In the genomic region with DNA sequence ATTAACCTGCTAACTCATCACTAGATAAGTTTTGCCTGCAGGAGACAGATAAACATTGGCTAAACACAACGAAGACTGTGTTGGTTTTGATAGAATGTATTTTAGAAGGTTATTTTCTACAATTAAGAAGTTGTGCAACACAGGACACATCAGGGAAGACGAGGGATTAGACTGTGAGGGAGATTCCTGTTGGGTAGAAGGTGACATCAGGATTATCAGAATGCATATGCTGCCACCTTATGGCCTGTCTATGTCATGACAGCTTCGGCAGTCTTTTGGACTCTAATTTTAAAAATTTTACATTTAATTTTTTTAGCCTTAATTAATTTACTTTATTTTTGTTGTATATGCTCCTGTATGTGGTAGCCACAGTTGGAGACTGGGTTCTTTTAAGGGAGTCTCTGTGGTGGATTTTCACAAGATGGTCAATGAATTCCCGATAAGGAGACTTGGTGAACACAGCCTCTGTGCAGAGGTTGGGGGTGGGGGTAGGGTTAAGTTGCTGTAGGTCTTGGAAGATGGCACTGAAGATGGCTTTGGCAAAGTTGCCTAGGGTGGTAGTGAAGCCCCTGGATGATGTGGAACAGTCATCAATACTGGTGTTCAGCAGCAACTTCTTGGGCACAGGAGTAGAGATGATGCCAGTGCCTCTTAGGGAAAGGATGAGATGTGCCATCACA, we compare ENCODE assay signal across 10 mouse cellular contexts. TPM values are rescaled to one million over a fixed set of nuclear protein-coding genes. Genes with fewer than 3 reads are reported as not detected.
A peak's percentile ranks its signal among the peaks of the same experiment; 100 is the strongest.
DNase-seq lines count a peak whose midpoint lies in the region; ATAC-seq and TF ChIP-seq lines count a peak whose summit lies in the region.
"Had no signal": no experiment of that assay in that cellular context is flagged by ENCODE, and none has a peak within 500 bp of the region (broad histone marks: within the 10 kb centered on the region; RNA-seq: fewer than 3 reads in every experiment).

No protein-coding gene starts in this region.

- H3K4me1 ChIP-seq in heart, adult 2 months (ENCODE audit: control insufficient read depth, insufficient read depth, low read length), result no peaks in the 10 kb centered on the region
- no peaks in the 10 kb centered on the region for H3K4me1 ChIP-seq in heart, embryonic 12.5 days (replicated peaks)
- H3K4me1 ChIP-seq in forebrain, embryonic 14.5 days (ENCODE audit: control insufficient read depth, insufficient read depth, low read length), result no peaks in the 10 kb centered on the region
- H3K4me1 ChIP-seq in midbrain, embryonic 14.5 days (ENCODE audit: control insufficient read depth, insufficient read depth, low read length), result no peaks in the 10 kb centered on the region
- H3K4me1 ChIP-seq: limb, embryonic 12.5 days had no signal

- DNase-seq in heart, adult 2 months, result no peak
- DNase-seq in ZHBTc4 (ENCODE audit: low read depth, low spot score), result peak; percentile 34
- peak; percentile 61 for DNase-seq in forebrain, embryonic 14.5 days (ENCODE audit: low spot score)
- DNase-seq in kidney, postnatal 4 days, result peak; percentile 39 to 45
- peak; percentile 73 for DNase-seq in midbrain, embryonic 14.5 days
- DNase-seq in testis, postnatal 14 days (ENCODE audit: low spot score), result no peak

- no peak for TF ChIP-seq EP300 in heart, adult 2 months (IDR thresholded peaks at IDR 0.05; ENCODE audit: insufficient read depth, low read depth, low read length)

- no peak overlapping the region for H3K4me2 ChIP-seq in heart, embryonic 12.5 days
- no peak overlapping the region for H3K4me2 ChIP-seq in forebrain, embryonic 14.5 days (ENCODE audit: low read length)
- H3K4me2 ChIP-seq in midbrain, embryonic 14.5 days (ENCODE audit: low read length), result no peak overlapping the region
- H3K4me2 ChIP-seq: limb, embryonic 12.5 days had no signal

- no peak for ATAC-seq in heart, embryonic 12.5 days (ENCODE audit: insufficient number of reproducible peaks, low FRiP score)
- no peak for ATAC-seq in forebrain, embryonic 14.5 days
- ATAC-seq in midbrain, embryonic 14.5 days (ENCODE audit: low FRiP score, low TSS enrichment), result peak; percentile 58; the same call in 1 of the 2 replicates

- H3K4me3 ChIP-seq in heart, adult 2 months, result no peak overlapping the region
- no peak overlapping the region for H3K4me3 ChIP-seq in heart, embryonic 12.5 days
- no peak overlapping the region for H3K4me3 ChIP-seq in C2C12 (ENCODE audit: insufficient read depth, poor library complexity, severe bottlenecking)
- H3K4me3 ChIP-seq in forebrain, embryonic 14.5 days (ENCODE audit: low read depth, low read length), result no peak overlapping the region
- H3K4me3 ChIP-seq in midbrain, embryonic 14.5 days (replicated peaks; ENCODE audit: low read depth, low read length), result no peak overlapping the region
- H3K4me3 ChIP-seq: limb, embryonic 12.5 days had no signal

- no peaks in the 10 kb centered on the region for H3K79me3 ChIP-seq in C2C12 (ENCODE audit: low read depth)

- no peaks in the 10 kb centered on the region for H3K36me3 ChIP-seq in heart, adult 2 months (ENCODE audit: control insufficient read depth, insufficient read depth, low read length)
- H3K36me3 ChIP-seq in heart, embryonic 12.5 days, result no peaks in the 10 kb centered on the region
- H3K36me3 ChIP-seq in C2C12 (ENCODE audit: control insufficient read depth, insufficient read depth), result no peaks in the 10 kb centered on the region
- H3K36me3 ChIP-seq in forebrain, embryonic 14.5 days (ENCODE audit: control insufficient read depth, insufficient read depth, low read length), result no peaks in the 10 kb centered on the region
- no peaks in the 10 kb centered on the region for H3K36me3 ChIP-seq in midbrain, embryonic 14.5 days (ENCODE audit: control insufficient read depth, insufficient read depth, low read length)
- H3K36me3 ChIP-seq: limb, embryonic 12.5 days had no signal

- peak; percentile 88 for TF ChIP-seq CTCF in heart, adult 2 months (IDR thresholded peaks at IDR 0.05)
- peak; percentile 9 for TF ChIP-seq CTCF in C2C12 (IDR thresholded peaks at IDR 0.05; ENCODE audit: control insufficient read depth, insufficient read depth, insufficient read length)

- no peaks in the 10 kb centered on the region for H3K9me3 ChIP-seq in heart, embryonic 12.5 days (replicated peaks)
- H3K9me3 ChIP-seq in forebrain, embryonic 14.5 days (replicated peaks; ENCODE audit: control insufficient read depth, low read length), result no peaks in the 10 kb centered on the region
- no peaks in the 10 kb centered on the region for H3K9me3 ChIP-seq in midbrain, embryonic 14.5 days (ENCODE audit: control insufficient read depth, low read length)
- H3K9me3 ChIP-seq: limb, embryonic 12.5 days had no signal

- no peaks in the 10 kb centered on the region for H3K27me3 ChIP-seq in heart, adult 2 months (ENCODE audit: control insufficient read depth, insufficient read depth, low read length)
- 0 out of 2 replicates have a peak, but pooled peaks cover 4% of the 10 kb centered on the region for H3K27me3 ChIP-seq in heart, embryonic 12.5 days (replicated peaks)
- H3K27me3 ChIP-seq in C2C12 (ENCODE audit: control insufficient read depth, insufficient read depth, insufficient read length), result peaks cover 3% of the 10 kb centered on the region
- no peaks in the 10 kb centered on the region for H3K27me3 ChIP-seq in forebrain, embryonic 14.5 days (replicated peaks; ENCODE audit: control insufficient read depth, insufficient read depth, low read length)
- H3K27me3 ChIP-seq in midbrain, embryonic 14.5 days (ENCODE audit: control insufficient read depth, insufficient read depth, low read length), result no peaks in the 10 kb centered on the region
- H3K27me3 ChIP-seq: limb, embryonic 12.5 days had no signal

- intact Hi-C loops in heart, adult 2 months (cut with DNase I), result loop anchor here (1.0 to 5.0 kb wide), 2 partner anchors 51 to 126 kb away; no protein-coding TSS in a partner anchor

- no peak overlapping the region for H3K27ac ChIP-seq in heart, adult 2 months
- H3K27ac ChIP-seq in heart, embryonic 12.5 days (ENCODE audit: poor library complexity, severe bottlenecking), result no peak overlapping the region
- H3K27ac ChIP-seq in forebrain, embryonic 14.5 days (ENCODE audit: low read depth, low read length), result no peak overlapping the region
- H3K27ac ChIP-seq in midbrain, embryonic 14.5 days (replicated peaks; ENCODE audit: low read depth, low read length), result no peak overlapping the region
- H3K27ac ChIP-seq: limb, embryonic 12.5 days had no signal

- TF ChIP-seq POLR2A in heart, adult 2 months (IDR thresholded peaks at IDR 0.05; ENCODE audit: insufficient read depth, low read depth, low read length), result no peak

- no peak overlapping the region for H3K9ac ChIP-seq in heart, adult 2 months (ENCODE audit: low read depth, low read length)
- no peak overlapping the region for H3K9ac ChIP-seq in heart, embryonic 12.5 days
- no peak overlapping the region for H3K9ac ChIP-seq in forebrain, embryonic 14.5 days (ENCODE audit: low read length)
- no peak overlapping the region for H3K9ac ChIP-seq in midbrain, embryonic 14.5 days (replicated peaks; ENCODE audit: low read length)
- H3K9ac ChIP-seq: limb, embryonic 12.5 days had no signal

- no peaks in the 10 kb centered on the region for H3K79me2 ChIP-seq in heart, adult 2 months (replicated peaks; ENCODE audit: control insufficient read depth, insufficient read depth, low read length)
- H3K79me2 ChIP-seq in C2C12 (ENCODE audit: control insufficient read depth, insufficient read depth), result no peaks in the 10 kb centered on the region

- no peak overlapping the region for H3ac ChIP-seq in C2C12 (ENCODE audit: control insufficient read depth, insufficient read length, low read depth)

- WGBS in heart, adult 2 months, result 20% methylated on average over 4 of the region's 4 CpGs
- WGBS in heart, embryonic 12.5 days, result 26% methylated on average over 4 of the region's 4 CpGs
- 24% methylated on average over 4 of the region's 4 CpGs for WGBS in forebrain, embryonic 14.5 days
- 28% methylated on average over 4 of the region's 4 CpGs for WGBS in midbrain, embryonic 14.5 days

TF ChIP-seq in C2C12, 6 proteins besides CTCF, POLR2A, EP300 and RAD21 (continues in another document):
- TF ChIP-seq MYOG (IDR thresholded peaks at IDR 0.05; ENCODE audit: control insufficient read depth, extremely low read depth, insufficient read length) (no peak), MYOD1 (IDR thresholded peaks at IDR 0.05; ENCODE audit: control insufficient read depth, insufficient read length, low read depth) (no peak), CEBPB (IDR thresholded peaks at IDR 0.05; ENCODE audit: low read depth) (peak; percentile 68), FOSL1 (IDR thresholded peaks at IDR 0.05; ENCODE audit: insufficient read depth, low read length, poor library complexity, severe bottlenecking) (no peak)

RNA-seq across cellular contexts. Expression of gene S100a9, which starts 13.1 kb away (rescaled TPM):
- total RNA-seq in heart, adult 2 months (2021), result 1 to 10 TPM; 1.5 to 9.2 TPM
- 6.2 and 7.0 TPM in 2 replicates for polyA plus RNA-seq in heart, adult 2 months (2012; rRNA removed)
- polyA plus RNA-seq in heart, embryonic 12.5 days (2016; fragmentation: Nextera tagmentation; extraction: Ambion mirVana), result 1.5 and 3.3 TPM in 2 replicates
- not detected for polyA plus RNA-seq in C2C12 (2012; fragmentation: generic; extraction: Trizol)
- polyA plus RNA-seq in forebrain, embryonic 14.5 days (2014; fragmentation: Nextera tagmentation; extraction: Ambion mirVana), result 2.0 and 3.1 TPM in 2 replicates
- polyA plus RNA-seq in midbrain, embryonic 14.5 days (2014; fragmentation: Nextera tagmentation; extraction: Ambion mirVana), result 0.95 TPM in 1 of 2 replicates, not detected in the other
- polyA plus RNA-seq: testis, adult 2 months had no signal

RNA-seq across cellular contexts. Expression of gene Pglyrp4, which starts 18.0 kb away (rescaled TPM):
- not detected for total RNA-seq in heart, adult 2 months (2021)
- polyA plus RNA-seq in heart, adult 2 months (2012; rRNA removed), result not detected in 2 replicates
- polyA plus RNA-seq in heart, embryonic 12.5 days (2016; fragmentation: Nextera tagmentation; extraction: Ambion mirVana), result not detected in 2 replicates
- polyA plus RNA-seq in C2C12 (2012; fragmentation: generic; extraction: Trizol), result not detected
- not detected in 2 replicates for polyA plus RNA-seq in forebrain, embryonic 14.5 days (2014; fragmentation: Nextera tagmentation; extraction: Ambion mirVana)
- 0.16 TPM in 1 of 2 replicates, not detected in the other for polyA plus RNA-seq in midbrain, embryonic 14.5 days (2014; fragmentation: Nextera tagmentation; extraction: Ambion mirVana)
- polyA plus RNA-seq: limb, embryonic 12.5 days had no signal

RNA-seq across cellular contexts. Expression of gene S100a8, which starts 39.9 kb away (rescaled TPM):
- total RNA-seq in heart, adult 2 months (2021), result 1 to 10 TPM in 1 of 2 experiments, not detected in 1; 7.7 TPM
- 4.6 and 6.6 TPM in 2 replicates for polyA plus RNA-seq in heart, adult 2 months (2012; rRNA removed)
- 2.1 and 4.5 TPM in 2 replicates for polyA plus RNA-seq in heart, embryonic 12.5 days (2016; fragmentation: Nextera tagmentation; extraction: Ambion mirVana)
- polyA plus RNA-seq in C2C12 (2012; fragmentation: generic; extraction: Trizol), result not detected
- 1.5 and 3.3 TPM in 2 replicates for polyA plus RNA-seq in forebrain, embryonic 14.5 days (2014; fragmentation: Nextera tagmentation; extraction: Ambion mirVana)
- polyA plus RNA-seq in midbrain, embryonic 14.5 days (2014; fragmentation: Nextera tagmentation; extraction: Ambion mirVana), result 2.2 TPM in 1 of 2 replicates, not detected in the other
- polyA plus RNA-seq: testis, adult 2 months had no signal

RNA-seq across cellular contexts. Expression of gene S100a7a, which starts 54.8 kb away (rescaled TPM):
- total RNA-seq in heart, adult 2 months (2021), result under 1 TPM; 0.18 to 0.57 TPM
- polyA plus RNA-seq in heart, adult 2 months (2012; rRNA removed), result 0.29 and 1.0 TPM in 2 replicates
- 0.18 TPM in 1 of 2 replicates, not detected in the other for polyA plus RNA-seq in heart, embryonic 12.5 days (2016; fragmentation: Nextera tagmentation; extraction: Ambion mirVana)
- 0.11 TPM for polyA plus RNA-seq in C2C12 (2012; fragmentation: generic; extraction: Trizol)
- not detected in 2 replicates for polyA plus RNA-seq in forebrain, embryonic 14.5 days (2014; fragmentation: Nextera tagmentation; extraction: Ambion mirVana)
- polyA plus RNA-seq in midbrain, embryonic 14.5 days (2014; fragmentation: Nextera tagmentation; extraction: Ambion mirVana), result not detected in 2 replicates
- polyA plus RNA-seq: limb, embryonic 12.5 days; testis, adult 2 months had no signal

Comparison
In these comparisons a context has a peak if more than half of its experiments do, and no peak if none do; other contexts are left out.
1. DNase-seq: peak in ZHBTc4 (single experiment), forebrain, embryonic 14.5 days (single experiment), kidney, postnatal 4 days (2 of 2) and midbrain, embryonic 14.5 days (single experiment); none in heart, adult 2 months (0 of 2) and testis, postnatal 14 days (single experiment).